Mouse (Mus musculus): ENCODE data around the gene Olfr805.

Gene Olfr805

DNA sequence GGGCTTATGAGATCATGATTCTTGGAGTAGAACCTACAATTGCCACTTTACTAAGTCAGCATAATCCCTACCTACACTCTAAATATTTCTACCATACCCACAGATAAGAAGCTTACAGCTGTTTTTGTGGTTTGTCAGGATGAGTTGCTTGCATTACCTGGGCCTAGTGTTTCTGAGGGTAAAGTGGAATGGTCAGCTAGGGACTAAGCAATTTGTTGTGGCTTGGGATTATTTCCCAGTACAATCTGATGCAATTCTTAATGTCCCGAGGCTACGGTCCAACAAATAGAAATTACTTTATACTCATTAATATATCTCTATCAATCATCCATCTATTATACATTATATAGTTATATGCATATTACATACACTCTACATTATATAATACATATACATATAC, at the start of gene Olfr805:
TSS of gene Olfr805 (minus strand) at position 101 of the 400 bp plus-strand sequence.
- DNase-seq, result no peak

DNA sequence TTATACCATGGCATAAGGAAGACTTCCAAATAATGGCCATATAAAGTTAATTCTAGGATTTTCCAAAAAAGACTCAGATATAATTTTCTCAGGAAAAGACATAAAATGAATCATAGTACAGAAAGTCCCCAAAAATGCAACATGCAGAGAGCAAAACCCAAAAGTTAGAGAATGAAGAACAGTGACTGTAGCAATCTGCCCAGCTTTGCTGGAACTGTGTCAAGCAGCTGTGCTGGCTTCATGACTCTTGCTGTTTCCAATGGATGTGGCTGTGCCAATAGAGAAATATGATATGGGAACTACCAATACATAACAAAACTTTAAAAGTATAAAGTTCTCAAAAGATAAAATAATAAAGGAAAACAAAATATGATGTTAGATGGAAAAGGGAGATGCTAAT, 48.9 kb upstream of the Olfr805 start:
- no peak for DNase-seq

DNA sequence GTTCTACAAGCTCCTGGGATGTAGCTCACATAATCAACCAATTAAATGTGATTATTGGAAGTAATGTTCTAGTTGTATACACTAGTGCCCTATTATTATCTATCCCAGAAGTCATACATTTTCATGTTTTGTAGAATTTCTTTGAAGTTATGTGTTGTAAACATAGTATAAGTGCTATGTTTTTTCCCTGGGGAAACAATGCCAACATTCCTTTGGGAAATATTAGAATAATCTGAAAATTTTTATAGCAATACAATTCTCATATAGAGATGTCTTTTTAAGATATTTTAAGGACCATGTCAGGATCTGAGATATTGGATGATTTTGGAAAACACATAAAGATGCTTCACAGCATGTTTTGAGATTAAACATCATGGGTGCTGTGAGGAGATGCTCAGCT, 45.2 kb upstream of the Olfr805 start, which contains the start of gene Olfr809:
TSS of gene Olfr809 (plus strand) at position 301 of the 400 bp plus-strand sequence.
- no peak for DNase-seq

DNA sequence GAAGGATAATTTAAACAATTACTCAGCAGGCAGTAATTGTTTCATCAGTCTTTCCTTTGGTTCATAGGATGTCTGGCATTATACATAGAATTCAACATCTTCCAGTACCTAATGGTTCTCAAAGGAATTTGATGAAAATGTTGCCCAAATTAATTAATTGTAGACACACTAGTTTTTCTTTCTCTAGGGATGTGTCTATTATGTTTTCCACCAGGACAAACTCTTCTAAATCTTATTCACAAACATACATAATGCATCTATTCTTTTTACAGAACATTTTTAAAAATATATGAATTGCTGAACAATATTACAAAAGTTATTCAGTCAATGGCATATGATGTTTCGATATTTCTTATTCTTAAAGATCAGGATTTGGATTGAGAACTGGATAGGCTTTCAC, 36.0 kb upstream of the Olfr805 start, which contains the start of gene Olfr808:
TSS of gene Olfr808 (plus strand) at position 301 of the 400 bp plus-strand sequence.
- no peak for DNase-seq

DNA sequence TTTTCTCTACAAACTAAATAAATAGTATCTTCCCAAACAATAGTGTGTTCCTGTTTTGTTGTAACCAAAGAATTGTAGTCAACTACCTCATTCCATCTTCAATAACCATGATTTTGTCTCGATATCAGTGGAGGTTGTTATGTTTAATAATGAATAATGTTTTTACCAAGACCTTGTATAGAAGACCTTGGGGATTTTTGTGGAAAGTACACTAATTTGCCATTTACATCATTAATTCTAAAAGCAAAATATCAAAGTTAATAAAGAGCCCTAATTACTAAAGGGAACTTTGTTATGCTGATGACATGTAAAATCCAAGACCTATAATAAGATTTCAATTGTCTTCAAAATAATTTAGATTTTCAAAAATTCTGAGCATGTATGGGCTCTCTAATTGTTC, 28.5 kb upstream of the Olfr805 start, which contains the start of gene Olfr807:
TSS of gene Olfr807 (minus strand) at position 101 of the 400 bp plus-strand sequence.
- DNase-seq, result no peak

DNA sequence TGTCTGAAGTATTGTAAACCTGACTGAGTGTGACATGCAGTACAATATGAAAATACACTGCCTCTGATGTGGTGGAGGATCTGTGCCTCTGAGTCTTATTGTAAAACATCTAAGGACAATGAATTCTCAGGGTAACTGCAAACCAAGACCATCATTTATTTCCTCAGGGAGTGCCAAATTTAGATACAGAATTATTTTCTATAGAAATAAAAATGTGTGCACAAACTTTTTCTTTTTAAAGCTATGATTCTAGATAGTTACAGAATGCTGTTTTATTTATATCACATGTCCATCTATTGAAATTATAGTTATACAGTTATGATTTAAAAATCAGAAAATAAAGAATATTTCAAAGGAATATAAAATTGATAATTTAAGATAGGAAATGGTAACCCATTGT, 12.6 kb upstream of the Olfr805 start, which contains the start of gene Olfr806:
TSS of gene Olfr806 (minus strand) at position 101 of the 400 bp plus-strand sequence.
- no peak for DNase-seq

DNA sequence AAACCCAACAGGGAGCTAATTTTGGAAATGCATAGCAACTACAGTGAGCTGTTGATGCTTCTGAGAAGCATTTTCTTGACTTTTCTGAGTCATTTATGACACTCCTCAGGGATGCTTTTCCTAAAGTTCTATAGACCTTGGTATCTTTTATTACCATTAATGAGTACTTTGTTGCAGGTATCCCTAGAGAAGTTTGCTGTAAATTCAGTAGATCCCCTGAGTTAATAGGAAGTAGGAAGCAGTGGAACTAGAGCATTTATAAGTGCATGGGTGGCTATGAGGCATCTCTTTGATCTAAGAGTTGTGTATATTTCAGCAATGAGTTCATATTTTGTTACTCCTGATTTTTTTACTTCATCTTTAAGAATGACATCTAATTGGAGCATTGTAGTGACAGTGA, 26.3 kb downstream of the Olfr805 start, which contains the start of gene Olfr804:
TSS of gene Olfr804 (plus strand) at position 301 of the 400 bp plus-strand sequence.
- DNase-seq, result no peak

DNA sequence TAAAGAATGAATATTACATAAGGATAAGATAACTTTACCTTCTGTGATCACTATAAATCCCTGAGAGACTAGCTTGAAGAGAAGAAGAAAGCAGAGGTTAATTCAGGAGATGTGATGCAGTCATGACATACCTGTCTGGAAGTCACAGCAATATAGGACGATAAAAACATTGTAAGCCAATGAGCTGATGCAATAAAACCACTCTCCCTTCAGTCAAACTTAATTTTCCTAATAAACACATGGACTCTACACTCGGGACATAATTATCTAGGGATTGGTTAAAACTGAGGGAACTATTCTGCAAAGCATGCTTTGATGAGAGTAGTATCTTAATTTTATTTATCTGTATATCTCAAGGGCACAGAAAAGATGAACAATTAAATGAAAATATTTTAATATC, 35.0 kb downstream of the Olfr805 start, which contains the start of gene Olfr803:
TSS of gene Olfr803 (minus strand) at position 101 of the 400 bp plus-strand sequence.
- no peak for DNase-seq

DNA sequence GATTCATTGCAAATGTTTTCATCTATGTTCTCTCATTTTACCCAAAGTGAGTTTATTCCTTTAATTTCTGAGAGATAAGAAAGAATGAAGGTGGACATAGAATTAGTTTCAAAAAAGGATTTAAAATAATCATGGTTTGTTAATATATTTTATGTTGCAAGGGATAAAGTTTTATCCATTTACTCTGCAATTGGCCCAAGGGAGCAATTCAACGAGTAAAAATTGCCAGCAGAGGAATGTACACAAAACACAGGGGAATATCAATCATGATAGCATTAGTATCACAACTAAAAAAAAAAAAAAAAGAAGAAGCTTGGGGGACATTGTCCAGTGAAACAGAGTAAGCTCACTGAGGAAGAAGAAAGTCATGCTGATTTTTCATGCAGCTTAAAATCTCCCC, 41.1 kb downstream of the Olfr805 start, which contains the start of gene Olfr802:
TSS of gene Olfr802 (minus strand) at position 101 of the 400 bp plus-strand sequence.
- no peak for DNase-seq

DNA sequence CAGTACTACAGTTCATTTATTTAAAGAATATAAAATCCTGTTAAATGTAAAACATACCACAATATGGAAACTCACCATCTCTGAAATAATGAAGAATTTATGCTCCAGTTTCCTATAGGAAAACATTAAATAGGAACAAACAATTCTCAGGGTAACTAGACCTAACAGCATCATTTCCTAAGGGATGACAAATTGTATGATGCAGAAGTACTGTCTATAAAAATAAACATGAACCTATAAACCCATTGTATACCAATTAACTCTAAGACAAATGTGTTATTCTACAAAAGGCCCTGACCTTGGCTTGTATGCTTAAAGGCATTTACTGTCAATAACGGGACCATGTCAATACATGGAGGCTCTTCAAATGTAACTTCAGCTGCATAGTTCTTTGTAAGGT, 55.4 kb downstream of the Olfr805 start, which contains the start of gene Olfr801:
TSS of gene Olfr801 (minus strand) at position 101 of the 400 bp plus-strand sequence.
- no peak for DNase-seq
